ENCODE assay signal across 8 mouse cellular contexts in the genomic region with DNA sequence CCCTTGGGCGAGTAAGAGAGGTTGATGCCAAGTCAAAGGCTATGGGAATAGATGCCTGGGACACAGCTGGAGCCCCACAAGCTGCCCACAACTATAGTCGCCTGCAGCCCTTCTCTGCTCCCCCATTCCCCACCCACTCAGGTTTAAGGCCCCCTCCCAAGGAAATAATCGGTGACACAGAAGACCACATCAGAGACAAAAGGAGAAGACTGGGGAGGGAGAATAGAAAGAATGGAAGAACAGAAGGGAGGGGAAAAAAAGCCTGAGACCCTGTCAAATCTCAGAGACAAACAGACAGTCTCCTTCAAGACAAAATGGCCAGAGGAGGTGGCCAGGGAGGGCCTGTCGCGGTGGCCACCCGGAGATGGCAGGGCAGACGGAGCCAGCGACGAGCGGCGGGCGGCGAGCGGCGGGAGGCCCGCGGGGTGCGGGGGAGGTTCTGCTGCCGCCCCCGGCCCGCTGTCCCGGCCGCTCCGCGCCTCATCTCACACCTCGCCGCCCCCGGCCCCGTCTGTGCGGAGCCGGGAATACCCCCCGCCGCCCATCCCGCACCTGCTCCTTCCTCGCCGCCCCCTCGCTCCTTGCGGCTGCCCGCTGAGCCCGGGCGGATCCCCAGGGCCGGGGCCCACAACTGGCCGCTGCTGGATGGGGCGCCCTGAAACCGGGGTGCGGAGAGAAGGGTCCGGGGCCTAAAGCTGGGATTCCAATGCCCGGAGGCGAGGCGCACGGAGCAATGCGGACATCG. TPM values are rescaled to one million over a fixed set of nuclear protein-coding genes. Genes with fewer than 3 reads are reported as not detected.
A peak's percentile ranks its signal among the peaks of the same experiment; 100 is the strongest.
DNase-seq lines count a peak whose midpoint lies in the region; ATAC-seq and TF ChIP-seq lines count a peak whose summit lies in the region.

No protein-coding gene starts in this region.

- H3K4me2 ChIP-seq in forebrain, embryonic 14.5 days (ENCODE audit: low read length), result peak overlapping the region; percentile 62
- H3K4me2 ChIP-seq in limb, embryonic 12.5 days, result peak overlapping the region; percentile 69

- no peak for ATAC-seq in forebrain, embryonic 14.5 days
- no peak for ATAC-seq in limb, embryonic 12.5 days (ENCODE audit: insufficient number of reproducible peaks, insufficient read depth, low FRiP score, low TSS enrichment, low read depth)

- peaks cover 14% of the 10 kb centered on the region; the same call in 1 of the 2 replicates for H3K4me1 ChIP-seq in forebrain, embryonic 14.5 days (ENCODE audit: control insufficient read depth, insufficient read depth, low read length)
- peaks cover 30% of the 10 kb centered on the region for H3K4me1 ChIP-seq in limb, embryonic 12.5 days (replicated peaks)

- intact Hi-C loops in left cerebral cortex, adult 2 months (cut with DNase I), result loop anchor here (1.0 kb wide), 2 partner anchors 29 to 99 kb away; no protein-coding TSS in a partner anchor
- intact Hi-C loops in left cerebral cortex, postnatal 4 days (cut with DNase I), result no loop called here
- intact Hi-C loops in gastrocnemius, postnatal 36 days (cut with DNase I), result no loop called here

- H3K27ac ChIP-seq in left cerebral cortex, adult 2 months, result peak overlapping the region; percentile 93
- no peak overlapping the region for H3K27ac ChIP-seq in forebrain, embryonic 14.5 days (ENCODE audit: low read depth, low read length)
- no peak overlapping the region for H3K27ac ChIP-seq in limb, embryonic 12.5 days

- H3K9me3 ChIP-seq in forebrain, embryonic 14.5 days (replicated peaks; ENCODE audit: control insufficient read depth, low read length), result no peaks in the 10 kb centered on the region
- H3K9me3 ChIP-seq in limb, embryonic 12.5 days, result no peaks in the 10 kb centered on the region

- WGBS in forebrain, embryonic 14.5 days, result 1% methylated on average over 31 of the region's 53 CpGs
- WGBS in limb, embryonic 12.5 days, result 3% methylated on average over 52 of the region's 53 CpGs

- H3K4me3 ChIP-seq in left cerebral cortex, adult 2 months, result peak overlapping the region; percentile 61
- H3K4me3 ChIP-seq in forebrain, embryonic 14.5 days (ENCODE audit: low read depth, low read length), result peak overlapping the region; percentile 35
- peak overlapping the region; percentile 43 for H3K4me3 ChIP-seq in limb, embryonic 12.5 days (replicated peaks)

- no peak for TF ChIP-seq CTCF in left cerebral cortex, adult 2 months (IDR thresholded peaks at IDR 0.05)

- H3K27me3 ChIP-seq in forebrain, embryonic 14.5 days (replicated peaks; ENCODE audit: control insufficient read depth, insufficient read depth, low read length), result peaks cover 72% of the 10 kb centered on the region
- H3K27me3 ChIP-seq in limb, embryonic 12.5 days, result peaks cover 100% of the 10 kb centered on the region

- H3K36me3 ChIP-seq in forebrain, embryonic 14.5 days (ENCODE audit: control insufficient read depth, insufficient read depth, low read length), result no peaks in the 10 kb centered on the region
- H3K36me3 ChIP-seq in limb, embryonic 12.5 days, result no peaks in the 10 kb centered on the region

- peak; percentile 49 to 79 for DNase-seq in left cerebral cortex, adult 2 months (ENCODE audit: extremely low spot score in 1 of 2, low spot score in 2 of 2)
- no peak for DNase-seq in left cerebral cortex, postnatal 4 days
- DNase-seq in forebrain, embryonic 14.5 days (ENCODE audit: low spot score), result no peak
- peak; percentile 18 for DNase-seq in retina, embryonic 14.5 days (ENCODE audit: low spot score)
- DNase-seq in gastrocnemius, postnatal 36 days, result no peak
- DNase-seq in cerebellum, postnatal 4 days (ENCODE audit: low spot score in 2 of 2), result no peak
- DNase-seq in thymus, adult 18-20 months, result no peak

- H3K9ac ChIP-seq in forebrain, embryonic 14.5 days (ENCODE audit: low read length), result peak overlapping the region; percentile 51
- H3K9ac ChIP-seq in limb, embryonic 12.5 days (replicated peaks), result peak overlapping the region; percentile 52

RNA-seq across cellular contexts. Expression of gene Dnajc5g, which starts 13.7 kb away (rescaled TPM):
- total RNA-seq in left cerebral cortex, adult 2 months (2021), result not detected
- total RNA-seq in left cerebral cortex, postnatal 4 days (2021), result not detected
- polyA plus RNA-seq in forebrain, embryonic 14.5 days (2014; fragmentation: Nextera tagmentation; extraction: Ambion mirVana), result not detected in 2 replicates
- not detected in 2 replicates for polyA plus RNA-seq in limb, embryonic 12.5 days (2016; fragmentation: Nextera tagmentation; extraction: Ambion mirVana)
- total RNA-seq in gastrocnemius, postnatal 36 days (2021), result not detected

RNA-seq across cellular contexts. Expression of gene Slc30a3, which starts 15.6 kb away (rescaled TPM):
- total RNA-seq in left cerebral cortex, adult 2 months (2021), result 100 to 1,000 TPM; 162 to 184 TPM
- total RNA-seq in left cerebral cortex, postnatal 4 days (2021), result 10 to 100 TPM; 11.9 to 14.1 TPM
- polyA plus RNA-seq in forebrain, embryonic 14.5 days (2014; fragmentation: Nextera tagmentation; extraction: Ambion mirVana), result 2.0 TPM in 2 replicates
- 0.13 and 0.21 TPM in 2 replicates for polyA plus RNA-seq in limb, embryonic 12.5 days (2016; fragmentation: Nextera tagmentation; extraction: Ambion mirVana)
- total RNA-seq in gastrocnemius, postnatal 36 days (2021), result not detected

RNA-seq across cellular contexts. Expression of gene Trim54, which starts 24.1 kb away (rescaled TPM):
- 1 to 10 TPM; 2.0 to 2.2 TPM for total RNA-seq in left cerebral cortex, adult 2 months (2021)
- not detected for total RNA-seq in left cerebral cortex, postnatal 4 days (2021)
- polyA plus RNA-seq in forebrain, embryonic 14.5 days (2014; fragmentation: Nextera tagmentation; extraction: Ambion mirVana), result not detected in 2 replicates
- 2.1 and 3.6 TPM in 2 replicates for polyA plus RNA-seq in limb, embryonic 12.5 days (2016; fragmentation: Nextera tagmentation; extraction: Ambion mirVana)
- 100 to 1,000 TPM; 349 to 367 TPM for total RNA-seq in gastrocnemius, postnatal 36 days (2021)

RNA-seq across cellular contexts. Expression of gene Cad, which starts 37.8 kb away (rescaled TPM):
- 10 to 100 TPM; 23.4 to 27.6 TPM for total RNA-seq in left cerebral cortex, adult 2 months (2021)
- total RNA-seq in left cerebral cortex, postnatal 4 days (2021), result 10 to 100 TPM; 34.1 to 37.6 TPM
- 16.5 and 19.4 TPM in 2 replicates for polyA plus RNA-seq in forebrain, embryonic 14.5 days (2014; fragmentation: Nextera tagmentation; extraction: Ambion mirVana)
- 48.0 and 50.9 TPM in 2 replicates for polyA plus RNA-seq in limb, embryonic 12.5 days (2016; fragmentation: Nextera tagmentation; extraction: Ambion mirVana)
- total RNA-seq in gastrocnemius, postnatal 36 days (2021), result 10 to 100 TPM; 21.3 to 21.7 TPM

RNA-seq across cellular contexts. Expression of gene Slc5a6, which starts 43.7 kb away (rescaled TPM):
- total RNA-seq in left cerebral cortex, adult 2 months (2021), result 10 to 100 TPM; 16.7 to 19.3 TPM
- total RNA-seq in left cerebral cortex, postnatal 4 days (2021), result 10 to 100 TPM; 17.6 to 23.5 TPM
- 12.1 and 13.7 TPM in 2 replicates for polyA plus RNA-seq in forebrain, embryonic 14.5 days (2014; fragmentation: Nextera tagmentation; extraction: Ambion mirVana)
- 11.0 and 12.5 TPM in 2 replicates for polyA plus RNA-seq in limb, embryonic 12.5 days (2016; fragmentation: Nextera tagmentation; extraction: Ambion mirVana)
- 1 to 10 TPM; 2.5 to 3.8 TPM for total RNA-seq in gastrocnemius, postnatal 36 days (2021)

Comparison
In these comparisons a context has a peak if more than half of its experiments do, and no peak if none do; other contexts are left out.
1. DNase-seq: peak in left cerebral cortex, adult 2 months (2 of 2) and retina, embryonic 14.5 days (single experiment); none in left cerebral cortex, postnatal 4 days (single experiment), forebrain, embryonic 14.5 days (single experiment), gastrocnemius, postnatal 36 days (0 of 2), cerebellum, postnatal 4 days (0 of 2) and thymus, adult 18-20 months (0 of 2).
2. RNA of gene Slc30a3, which starts 15.6 kb away (total RNA-seq): 162 to 184 TPM in left cerebral cortex, adult 2 months and 11.9 to 14.1 TPM in left cerebral cortex, postnatal 4 days; not detected in gastrocnemius, postnatal 36 days; every median in the first group is over 10 times any median in the second.
3. RNA of gene Trim54, which starts 24.1 kb away (total RNA-seq): 349 to 367 TPM in gastrocnemius, postnatal 36 days; 2.0 to 2.2 TPM in left cerebral cortex, adult 2 months and not detected in left cerebral cortex, postnatal 4 days; every median in the first group is over 100 times any median in the second.
4. Peak in every context shown above with its lines, with median percentiles within 50 percentile points of each other: H3K4me3 ChIP-seq.